Mouse (Mus musculus): Measurements from ENCODE around the gene Mier1.

- TF ChIP-seq CTCF (IDR thresholded peaks at IDR 0.05; ENCODE audit: extremely low read depth, insufficient read depth, insufficient read length, insufficient replicate concordance), result no peak
- no peak for TF ChIP-seq POLR2A (IDR thresholded peaks at IDR 0.05; ENCODE audit: low read depth, low read length)
These were observed 18.3 kb upstream of the Mier1 start for GRCm38 (mm10) chr4:103095921-103096320.
